Mouse (Mus musculus): Measurements from ENCODE around the gene Lipn. TPM values are rescaled to one million over a fixed set of nuclear protein-coding genes. Genes with fewer than 3 reads are reported as not detected.

The Lipn gene
- total RNA-seq (2014; rRNA removed), result not detected in 2 replicates
- not detected in 2 replicates for polyA plus RNA-seq (2015; fragmentation: Nextera tagmentation; extraction: Ambion mirVana)

- no peak within 1 kb of the TSS for H3K4me2 ChIP-seq (ENCODE audit: low read depth, low read length, poor library complexity, severe bottlenecking)
- ATAC-seq (ENCODE audit: low FRiP score) (no peak), DNase-seq (ENCODE audit: low spot score) (no peak)
- no peaks in the 10 kb centered on the region for H3K36me3 ChIP-seq (ENCODE audit: insufficient read depth, low read length)
- no peaks in the 10 kb centered on the region for H3K27me3 ChIP-seq (ENCODE audit: insufficient read depth, low read length)
- H3K9me3 ChIP-seq (ENCODE audit: low read length), result no peaks in the 10 kb centered on the region
- H3K4me1 ChIP-seq (ENCODE audit: insufficient read depth, low read length), result no peaks in the 10 kb centered on the region
- no peak within 1 kb of the TSS for H3K27ac ChIP-seq (ENCODE audit: low read depth, low read length)
- H3K9ac ChIP-seq (replicated peaks; ENCODE audit: low read length, poor library complexity, severe bottlenecking), result no peak within 1 kb of the TSS
- 89% methylated on average over 9 of the region's 9 CpGs for WGBS
- no peak for TF ChIP-seq CTCF (IDR thresholded peaks at IDR 0.05)
- no peak within 1 kb of the TSS for H3K4me3 ChIP-seq (ENCODE audit: low read depth, low read length)
Measured at GRCm38 (mm10) chr19:34066779-34067472, at the start of gene Lipn. Gene Lipn (plus strand): TSS chr19:34067358.

- H3K4me1 ChIP-seq (ENCODE audit: insufficient read depth, low read length), result no peaks in the 10 kb centered on the region
- WGBS, result 84% methylated on average over 11 of the region's 11 CpGs
- no peak for TF ChIP-seq CTCF (IDR thresholded peaks at IDR 0.05)
- no peak for ATAC-seq (ENCODE audit: low FRiP score)
- no peak for DNase-seq (ENCODE audit: low spot score)
- H3K9me3 ChIP-seq (ENCODE audit: low read length), result no peaks in the 10 kb centered on the region
- H3K27me3 ChIP-seq (ENCODE audit: insufficient read depth, low read length), result no peaks in the 10 kb centered on the region
- no peaks in the 10 kb centered on the region for H3K36me3 ChIP-seq (ENCODE audit: insufficient read depth, low read length)
- no peak overlapping the region for H3K27ac ChIP-seq (ENCODE audit: low read depth, low read length)
- no peak overlapping the region for H3K4me2 ChIP-seq (ENCODE audit: low read depth, low read length, poor library complexity, severe bottlenecking)
- no peak overlapping the region for H3K4me3 ChIP-seq (ENCODE audit: low read depth, low read length)
- no peak overlapping the region for H3K9ac ChIP-seq (replicated peaks; ENCODE audit: low read length, poor library complexity, severe bottlenecking)
Measured at GRCm38 (mm10) chr19:34021440-34022172, 45.6 kb upstream of the Lipn start.

- WGBS, result 50% methylated on average over 3 of the region's 3 CpGs
- Histone ChIP-seq H3K27ac (ENCODE audit: low read depth, low read length) (no peak overlapping the region), H3K9ac (replicated peaks; ENCODE audit: low read length, poor library complexity, severe bottlenecking) (no peak overlapping the region), H3K36me3 (ENCODE audit: insufficient read depth, low read length) (no peaks in the 10 kb centered on the region), H3K4me2 (ENCODE audit: low read depth, low read length, poor library complexity, severe bottlenecking) (no peak overlapping the region), H3K4me3 (ENCODE audit: low read depth, low read length) (no peak overlapping the region), H3K4me1 (ENCODE audit: insufficient read depth, low read length) (no peaks in the 10 kb centered on the region), H3K27me3 (ENCODE audit: insufficient read depth, low read length) (no peaks in the 10 kb centered on the region), H3K9me3 (ENCODE audit: low read length) (no peaks in the 10 kb centered on the region)
- DNase-seq (ENCODE audit: low spot score) (peak; percentile 34), ATAC-seq (ENCODE audit: low FRiP score) (no peak)
- peak; percentile 76 for TF ChIP-seq CTCF (IDR thresholded peaks at IDR 0.05)
Measured at GRCm38 (mm10) chr19:34022759-34023158, 44.4 kb upstream of the Lipn start.

GRCm38 (mm10) chr19:34039731-34040130, 27.4 kb upstream of the Lipn start:
- Histone ChIP-seq H3K9me3 (ENCODE audit: low read length) (no peaks in the 10 kb centered on the region), H3K4me1 (ENCODE audit: insufficient read depth, low read length) (no peaks in the 10 kb centered on the region), H3K4me2 (ENCODE audit: low read depth, low read length, poor library complexity, severe bottlenecking) (no peak overlapping the region), H3K27me3 (ENCODE audit: insufficient read depth, low read length) (no peaks in the 10 kb centered on the region), H3K36me3 (ENCODE audit: insufficient read depth, low read length) (no peaks in the 10 kb centered on the region), H3K9ac (replicated peaks; ENCODE audit: low read length, poor library complexity, severe bottlenecking) (no peak overlapping the region), H3K27ac (ENCODE audit: low read depth, low read length) (no peak overlapping the region), H3K4me3 (ENCODE audit: low read depth, low read length) (no peak overlapping the region)
- TF ChIP-seq CTCF (IDR thresholded peaks at IDR 0.05), result no peak
- 83% methylated on average over 1 of the region's 1 CpGs for WGBS
- ATAC-seq (ENCODE audit: low FRiP score) (no peak), DNase-seq (ENCODE audit: low spot score) (no peak)

GRCm38 (mm10) chr19:34043008-34043407, 24.1 kb upstream of the Lipn start:
- ATAC-seq (ENCODE audit: low FRiP score) (no peak), DNase-seq (ENCODE audit: low spot score) (no peak)
- WGBS, result 56% methylated on average over 6 of the region's 6 CpGs

More at GRCm38 (mm10) chr19:34043008-34043407, 24.1 kb upstream of the Lipn start:
- H3K4me2 ChIP-seq (ENCODE audit: low read depth, low read length, poor library complexity, severe bottlenecking), result no peak overlapping the region
- no peak overlapping the region for H3K9ac ChIP-seq (replicated peaks; ENCODE audit: low read length, poor library complexity, severe bottlenecking)
- H3K27ac ChIP-seq (ENCODE audit: low read depth, low read length), result no peak overlapping the region
- no peaks in the 10 kb centered on the region for H3K27me3 ChIP-seq (ENCODE audit: insufficient read depth, low read length)
- no peaks in the 10 kb centered on the region for H3K9me3 ChIP-seq (ENCODE audit: low read length)
- no peak for TF ChIP-seq CTCF (IDR thresholded peaks at IDR 0.05)
- H3K36me3 ChIP-seq (ENCODE audit: insufficient read depth, low read length), result no peaks in the 10 kb centered on the region
- H3K4me1 ChIP-seq (ENCODE audit: insufficient read depth, low read length), result no peaks in the 10 kb centered on the region
- no peak overlapping the region for H3K4me3 ChIP-seq (ENCODE audit: low read depth, low read length)

Measured in midbrain, postnatal 0 days (tissue).